Mouse (Mus musculus) kidney, postnatal 36 days (tissue): Measurements from ENCODE around the gene Limk2.

ENCODE experiments used
- DNase-seq, 2 experiments: peaks; one replicate each; pipeline ENCODE4 v3.0.0; 2021 to 2022; ENCODE audit warnings: mixed read lengths in 2 of 2

Limk2 gene

DNA sequence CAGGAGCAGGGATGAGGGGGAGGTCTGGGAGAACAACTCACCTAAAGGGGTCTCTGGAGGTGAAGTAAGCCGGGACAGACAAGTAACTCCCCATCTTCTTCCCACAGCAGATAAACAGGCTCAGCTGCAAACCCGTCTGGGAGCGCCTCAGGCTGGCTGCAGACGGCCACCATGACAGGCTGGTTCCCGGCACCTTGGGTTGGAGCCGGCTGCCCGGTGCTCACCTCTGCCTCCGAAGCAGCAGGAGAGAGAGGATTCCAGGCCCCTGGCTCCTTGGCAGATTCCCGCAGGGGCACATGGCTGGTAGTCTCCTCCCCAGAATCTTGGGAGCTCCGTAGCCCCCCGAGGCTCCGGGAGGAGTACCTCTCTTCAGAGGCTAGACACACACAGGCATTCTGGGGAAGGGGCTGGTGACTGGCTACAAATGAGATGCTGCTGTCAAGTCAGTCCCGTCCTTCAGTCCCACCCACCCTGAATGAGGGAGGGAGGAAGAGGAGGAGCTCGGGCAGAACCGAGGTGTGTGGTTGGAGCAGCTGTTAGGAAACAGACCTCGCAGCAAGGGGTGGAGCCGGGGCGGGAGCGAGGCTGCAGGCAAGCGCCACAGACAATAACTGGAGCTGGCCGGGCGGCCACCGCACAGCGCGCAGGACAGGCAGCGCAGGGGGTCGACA is 37.9 kb downstream of the Limk2 start:
- DNase-seq = peak; percentile 86 to 87

DNA sequence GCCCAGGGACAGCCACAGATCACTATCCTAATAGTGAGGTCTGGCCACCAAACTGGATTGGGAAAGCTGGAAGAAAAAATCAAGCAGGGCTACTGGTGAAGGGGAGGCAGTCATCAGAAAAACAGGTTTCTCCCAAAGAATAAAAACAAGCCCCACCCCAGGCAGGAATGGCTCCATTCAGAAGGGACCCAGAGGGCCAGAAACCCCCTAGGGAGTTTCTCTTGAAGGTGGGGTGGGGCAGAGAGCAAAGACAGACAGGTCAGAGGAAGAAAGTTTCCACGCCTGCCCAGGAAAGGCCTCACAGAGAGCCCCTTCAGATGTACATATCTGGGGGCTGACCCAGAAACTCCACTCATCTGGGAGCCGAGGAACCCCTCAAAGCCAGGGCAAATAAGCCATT is 38.8 kb downstream of the Limk2 start:
- DNase-seq = no peak

GRCm38 (mm10) chr11:3369449-3369848 is 39.5 kb downstream of the Limk2 start:
- no peak for DNase-seq

DNA sequence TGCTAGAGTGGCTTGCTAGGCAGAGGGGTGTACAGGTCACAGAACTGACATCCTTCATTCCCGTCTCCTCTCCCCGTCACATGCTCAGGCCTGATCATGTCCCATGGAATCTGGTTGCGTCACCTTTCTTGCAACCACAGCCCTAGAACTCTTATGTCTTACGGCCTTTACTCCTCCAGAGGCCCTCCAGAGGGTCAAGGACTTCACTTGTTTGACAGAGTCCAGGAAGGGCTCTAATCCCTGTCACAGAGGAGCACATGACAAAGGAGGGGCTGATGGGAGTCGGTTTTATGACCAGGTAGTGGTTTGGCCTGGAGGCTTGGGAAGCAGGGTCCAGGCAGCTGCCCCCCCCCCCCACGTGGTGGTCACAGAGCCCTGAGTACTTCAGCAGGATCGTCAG is 40.0 kb downstream of the Limk2 start:
- no peak for DNase-seq

- DNase-seq = no peak
Observed at GRCm38 (mm10) chr11:3366411-3366810, 42.6 kb downstream of the Limk2 start.

GRCm38 (mm10) chr11:3362854-3363253 is 46.1 kb downstream of the Limk2 start:
- no peak for DNase-seq

GRCm38 (mm10) chr11:3352990-3353585 is 55.9 kb downstream of the Limk2 start:
- peak in 1 of 2 experiments; percentile 37 for DNase-seq

DNA sequence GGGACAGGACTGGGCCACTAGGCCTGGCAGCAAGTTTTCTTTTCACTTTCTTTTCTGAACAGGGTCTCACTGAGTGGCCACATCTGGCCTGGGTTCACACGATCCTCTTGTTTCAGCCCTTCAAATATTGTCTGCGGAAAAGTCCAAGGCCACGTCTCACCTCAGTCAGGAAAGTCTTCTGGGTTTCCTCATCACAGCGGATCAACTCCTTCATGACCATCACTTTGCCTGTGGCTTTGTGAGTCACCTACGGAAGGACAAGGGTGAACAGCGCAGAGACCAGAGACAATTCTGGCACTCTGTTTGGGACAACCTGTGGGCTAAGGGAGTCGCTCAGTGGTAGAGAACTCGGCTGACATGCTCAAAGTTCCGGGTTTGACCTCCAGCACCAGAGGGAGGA is 56.9 kb downstream of the Limk2 start:
- DNase-seq = no peak

DNA sequence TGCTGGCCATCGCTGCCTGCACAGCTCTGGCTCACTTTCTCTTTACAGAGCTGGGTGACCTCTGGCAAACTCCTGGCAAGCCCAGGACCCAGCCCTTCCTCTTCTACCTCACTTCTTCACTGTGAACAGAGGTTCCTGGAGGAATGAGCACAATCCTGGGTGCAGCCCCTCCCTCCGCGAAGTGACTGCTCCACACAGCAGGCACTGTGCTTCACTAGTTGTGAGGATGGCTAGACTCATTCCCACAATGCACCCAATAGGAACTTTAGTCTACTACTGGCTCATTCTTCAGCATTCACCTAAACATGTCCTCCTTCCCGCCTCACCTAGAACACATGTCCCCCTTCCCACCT is 59.7 kb downstream of the Limk2 start:
- no peak for DNase-seq

DNA sequence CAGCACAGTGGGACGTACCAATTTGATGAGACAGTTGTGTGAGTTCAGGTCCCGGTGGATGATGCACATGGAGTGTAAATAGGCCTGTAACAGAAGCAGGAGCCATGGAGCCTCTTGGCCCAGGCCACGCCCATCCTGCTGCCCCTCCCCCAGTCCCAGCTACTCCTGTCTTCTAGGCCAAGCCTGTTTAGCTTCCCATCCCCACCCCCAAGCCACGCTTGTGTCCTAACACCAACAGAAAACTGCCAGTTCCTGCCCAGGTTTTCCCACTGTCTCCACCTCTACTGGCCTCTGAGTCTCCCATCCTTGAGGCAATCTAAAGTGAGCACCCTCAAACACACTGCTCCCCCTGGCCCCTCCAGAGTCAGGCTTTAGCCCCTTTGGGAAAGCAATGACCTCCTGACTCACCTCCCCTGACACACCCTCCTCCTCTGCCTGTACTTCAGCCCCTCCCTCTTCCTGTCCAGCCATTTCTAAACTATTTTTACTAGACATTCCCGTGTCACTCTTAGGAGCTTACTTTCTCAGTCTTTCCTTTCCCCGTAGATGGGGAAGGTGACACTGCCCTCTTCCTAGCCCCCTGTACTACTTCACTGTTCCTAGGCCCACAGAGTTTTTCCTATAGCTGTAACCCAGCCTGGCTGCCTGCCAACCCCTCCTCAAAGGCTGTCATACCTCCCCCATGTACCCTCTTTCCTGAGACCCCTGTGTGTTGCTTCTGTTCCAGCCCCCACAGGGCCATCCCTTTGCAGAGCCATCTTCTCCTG is 60.2 kb downstream of the Limk2 start:
- peak; percentile 58 to 69 for DNase-seq

- no peak for DNase-seq
Observed at GRCm38 (mm10) chr11:3347835-3348195, 61.2 kb downstream of the Limk2 start.

GRCm38 (mm10) chr11:3347091-3347834 is 61.7 kb downstream of the Limk2 start:
- DNase-seq = peak; percentile 89 to 95

GRCm38 (mm10) chr11:3346351-3346750 is 62.6 kb downstream of the Limk2 start:
- no peak for DNase-seq

DNA sequence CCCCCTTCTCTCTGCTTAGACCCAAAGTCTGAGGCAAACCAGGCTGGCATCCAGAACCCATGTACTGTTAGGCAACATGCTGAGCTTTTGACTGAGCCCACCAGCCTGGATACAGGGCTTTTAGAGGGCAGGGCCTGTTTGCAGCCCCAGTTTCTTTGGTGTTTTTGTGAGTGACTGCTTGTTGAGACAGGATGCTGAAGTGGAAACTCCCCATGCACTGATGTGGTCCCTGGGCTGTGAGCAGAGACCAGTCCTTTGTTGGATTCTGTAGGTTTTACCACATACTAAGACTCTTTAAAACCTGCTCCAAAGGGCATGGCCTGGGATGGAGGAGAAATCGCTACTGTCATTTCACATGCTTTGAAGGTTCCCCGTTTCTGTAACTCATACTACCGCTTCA is 64.1 kb downstream of the Limk2 start:
- DNase-seq = no peak

DNA sequence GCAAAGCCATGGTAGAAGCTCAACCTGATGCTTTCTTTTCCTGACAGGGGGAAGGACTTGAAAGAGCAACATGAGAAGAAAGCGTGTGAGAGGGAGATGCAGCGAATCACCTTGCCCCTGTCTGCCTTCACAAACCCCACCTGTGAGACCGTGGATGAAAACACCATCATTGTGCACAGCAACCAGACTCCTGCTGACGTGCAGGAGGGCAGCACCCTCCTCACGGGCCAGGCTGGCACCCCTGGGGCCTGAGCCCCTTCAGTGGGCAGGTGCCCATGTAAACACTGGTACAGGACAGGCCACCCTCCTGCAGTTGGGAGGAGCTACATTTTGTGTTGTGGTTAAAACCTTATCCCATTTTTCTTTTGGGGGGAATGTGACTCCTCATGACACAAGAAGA is 67.5 kb downstream of the Limk2 start:
- no peak for DNase-seq

DNA sequence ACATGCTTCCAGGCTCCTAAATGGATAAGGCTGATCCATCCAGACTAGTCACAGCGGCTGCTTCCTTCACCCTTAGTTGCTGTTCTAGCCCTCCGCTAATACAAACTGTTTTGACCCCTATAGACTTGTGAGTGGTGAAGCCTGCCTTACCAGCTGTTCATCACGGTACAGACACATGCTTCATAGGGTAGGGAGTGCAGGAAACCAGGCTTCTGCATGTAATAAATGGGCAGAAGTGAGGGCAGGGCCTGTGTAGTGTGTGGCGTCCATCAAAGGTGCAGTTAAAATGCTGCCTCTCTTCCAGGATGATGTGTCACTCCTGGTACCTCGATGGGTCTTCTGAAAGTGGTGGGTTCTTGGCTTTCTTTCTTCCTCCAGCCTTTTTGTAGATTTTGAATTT is 71.0 kb downstream of the Limk2 start:
- DNase-seq = no peak

GRCm38 (mm10) chr11:3337173-3337955 is 71.6 kb downstream of the Limk2 start:
- DNase-seq = peak; percentile 25 to 28

GRCm38 (mm10) chr11:3336602-3337001 is 72.4 kb downstream of the Limk2 start:
- no peak for DNase-seq

- DNase-seq = peak; percentile 68 to 72
Observed at GRCm38 (mm10) chr11:3335651-3336216, 73.3 kb downstream of the Limk2 start.

GRCm38 (mm10) chr11:3334711-3335316 is 74.2 kb downstream of the Limk2 start:
- no peak for DNase-seq

DNA sequence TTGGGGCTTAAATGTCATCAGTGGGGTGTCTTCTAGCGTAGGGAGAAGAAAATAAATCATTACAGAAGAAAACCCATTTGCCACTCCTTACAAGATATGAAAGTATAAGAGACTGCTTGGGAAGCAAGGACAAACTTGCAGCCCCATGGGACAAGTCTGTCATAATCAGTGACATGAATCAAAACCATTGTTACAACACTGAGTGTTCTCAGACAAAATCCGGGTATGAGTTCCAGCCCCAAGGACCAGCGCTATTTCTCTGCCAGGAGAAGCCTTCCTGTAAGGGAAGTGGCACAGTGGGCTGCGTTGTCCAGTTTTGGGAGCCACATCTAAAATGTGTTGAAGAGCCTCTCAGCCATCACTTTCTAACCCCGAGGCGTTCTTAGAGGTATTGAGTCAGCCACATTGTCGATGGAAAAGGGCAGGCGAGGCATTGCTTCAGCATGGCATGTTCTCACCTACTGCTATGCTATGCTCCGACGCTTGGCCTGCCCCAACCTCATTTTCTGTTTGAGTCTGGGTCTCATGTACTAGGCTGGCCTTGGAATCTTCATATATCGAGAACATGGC is 74.8 kb downstream of the Limk2 start:
- DNase-seq = no peak
